Mouse (Mus musculus) neutrophil, adult 83 days (primary cell): ENCODE results near the gene Rogdi. TPM values are rescaled to one million over a fixed set of nuclear protein-coding genes. Genes with fewer than 3 reads are reported as not detected.

Experiments
- total RNA-seq, 2 experiments: library from RNA; stranded (reverse); gene quantifications; one replicate each; pipeline ENCODE4 v1.2.4; 2023

Gene Rogdi
- total RNA-seq, result 100 to 1,000 TPM; 243 to 295 TPM

DNA sequence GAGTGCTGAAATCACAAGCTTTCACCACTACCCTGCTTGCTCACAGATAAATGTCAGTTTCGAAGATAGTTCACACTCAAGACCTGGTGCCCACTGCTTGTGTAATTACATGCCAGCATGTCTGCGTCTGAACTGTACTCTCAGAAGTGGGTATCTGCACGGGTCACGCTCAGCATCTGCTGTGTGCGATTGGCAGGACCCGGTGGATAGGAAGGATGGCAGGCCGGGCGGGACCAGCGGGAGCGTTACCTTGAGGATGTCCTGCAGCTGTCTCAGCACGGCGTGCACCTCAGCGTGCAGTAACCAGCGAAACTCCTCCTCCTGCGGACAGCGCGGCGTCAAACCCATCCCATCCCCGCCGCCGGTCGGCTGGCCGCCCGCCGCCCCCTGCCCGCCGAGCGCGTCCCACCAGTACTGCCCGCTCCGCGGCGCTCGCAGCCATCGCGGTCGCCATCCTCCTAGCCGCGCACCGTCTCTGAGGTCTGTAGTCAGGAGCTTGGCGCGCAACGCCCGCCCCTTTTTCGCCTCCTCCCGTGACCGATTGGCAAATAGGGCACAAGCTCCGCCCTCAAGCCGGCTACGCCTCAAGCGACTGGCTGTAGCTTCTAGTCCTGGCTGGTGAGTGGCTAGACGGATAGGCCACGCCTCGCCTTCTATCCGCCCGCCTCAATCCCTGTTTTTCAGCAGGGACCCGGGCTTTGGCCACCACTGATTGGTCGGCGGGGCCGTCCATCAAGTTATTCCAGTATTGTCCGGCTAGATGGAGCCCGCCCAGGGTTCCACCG is at the start of gene Rogdi:
Rogdi (minus strand) TSS at position 500 of the 785 bp plus-strand sequence.

DNA sequence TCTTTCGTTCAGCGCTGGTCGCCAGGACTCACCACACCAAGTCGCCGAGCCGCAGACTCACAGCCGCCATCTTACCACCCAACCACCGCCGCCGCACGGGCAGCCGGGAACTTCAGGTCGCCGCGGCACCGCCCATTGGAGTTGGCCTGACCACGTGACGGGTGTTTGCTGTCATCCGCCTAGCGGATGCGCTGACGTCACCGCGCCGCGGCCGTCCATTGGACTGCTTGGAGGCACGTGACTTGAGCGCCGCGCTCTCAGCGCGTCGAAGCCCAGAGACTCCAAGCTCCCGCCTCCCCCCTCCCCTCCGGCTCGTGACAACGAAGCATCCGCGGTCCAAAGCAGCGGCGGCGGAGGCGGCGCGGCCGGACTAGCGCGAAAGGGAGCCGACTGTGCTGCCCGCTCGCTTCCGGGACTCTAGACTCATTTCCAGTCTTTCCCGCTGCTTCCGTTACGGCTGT is 36.5 kb upstream of the Rogdi start, which contains the start of the genes Glyr1 and Ubn1:
Glyr1 (minus strand) TSS at position 90 of the 461 bp plus-strand sequence.
Ubn1 (plus strand) TSS at position 284 of the 461 bp plus-strand sequence.

DNA sequence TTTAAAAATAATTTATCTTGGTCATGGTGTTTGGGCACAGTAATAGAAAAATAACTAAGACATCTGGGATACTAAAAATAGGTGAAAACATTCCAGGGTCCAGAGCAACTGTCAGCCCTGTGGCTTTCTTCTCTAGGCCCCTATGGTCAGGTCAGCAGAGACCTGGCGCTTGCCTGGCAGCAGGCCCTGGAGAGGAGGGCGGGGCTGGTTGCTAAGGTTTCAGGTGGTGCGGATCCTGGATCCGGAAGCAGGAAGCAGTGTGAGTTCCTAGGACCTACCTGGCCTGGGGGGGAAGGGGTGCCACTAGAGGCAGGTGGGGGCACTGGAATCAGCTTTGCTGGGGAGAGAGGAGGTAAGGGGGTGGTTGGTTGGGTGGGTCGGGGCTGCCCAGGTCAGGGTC is 6.3 kb downstream of the Rogdi start, which contains the start of gene Smim22:
Smim22 (plus strand) TSS at position 222 of the 400 bp plus-strand sequence.

DNA sequence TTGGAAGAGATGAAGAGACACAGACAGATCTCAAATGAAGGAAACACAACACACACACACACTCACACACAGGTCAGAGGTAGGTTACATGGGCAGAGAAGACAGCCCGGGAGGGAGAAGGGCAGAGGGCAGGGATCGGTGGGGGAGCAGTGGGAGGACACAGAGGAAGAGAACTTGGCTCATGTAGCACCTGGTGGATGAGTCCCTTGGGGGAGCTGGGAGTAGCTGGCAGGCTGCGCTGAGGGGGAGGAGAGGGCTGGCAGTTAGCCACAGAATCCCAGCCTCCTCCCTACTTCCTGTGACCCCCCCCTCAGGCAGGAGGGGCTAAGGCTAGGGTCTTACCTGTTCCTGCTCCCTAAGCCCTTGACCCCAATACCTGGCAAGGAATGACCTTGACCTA is 15.8 kb downstream of the Rogdi start, which contains the start of gene Sept12:
Sept12 (minus strand) TSS at position 300 of the 400 bp plus-strand sequence.

DNA sequence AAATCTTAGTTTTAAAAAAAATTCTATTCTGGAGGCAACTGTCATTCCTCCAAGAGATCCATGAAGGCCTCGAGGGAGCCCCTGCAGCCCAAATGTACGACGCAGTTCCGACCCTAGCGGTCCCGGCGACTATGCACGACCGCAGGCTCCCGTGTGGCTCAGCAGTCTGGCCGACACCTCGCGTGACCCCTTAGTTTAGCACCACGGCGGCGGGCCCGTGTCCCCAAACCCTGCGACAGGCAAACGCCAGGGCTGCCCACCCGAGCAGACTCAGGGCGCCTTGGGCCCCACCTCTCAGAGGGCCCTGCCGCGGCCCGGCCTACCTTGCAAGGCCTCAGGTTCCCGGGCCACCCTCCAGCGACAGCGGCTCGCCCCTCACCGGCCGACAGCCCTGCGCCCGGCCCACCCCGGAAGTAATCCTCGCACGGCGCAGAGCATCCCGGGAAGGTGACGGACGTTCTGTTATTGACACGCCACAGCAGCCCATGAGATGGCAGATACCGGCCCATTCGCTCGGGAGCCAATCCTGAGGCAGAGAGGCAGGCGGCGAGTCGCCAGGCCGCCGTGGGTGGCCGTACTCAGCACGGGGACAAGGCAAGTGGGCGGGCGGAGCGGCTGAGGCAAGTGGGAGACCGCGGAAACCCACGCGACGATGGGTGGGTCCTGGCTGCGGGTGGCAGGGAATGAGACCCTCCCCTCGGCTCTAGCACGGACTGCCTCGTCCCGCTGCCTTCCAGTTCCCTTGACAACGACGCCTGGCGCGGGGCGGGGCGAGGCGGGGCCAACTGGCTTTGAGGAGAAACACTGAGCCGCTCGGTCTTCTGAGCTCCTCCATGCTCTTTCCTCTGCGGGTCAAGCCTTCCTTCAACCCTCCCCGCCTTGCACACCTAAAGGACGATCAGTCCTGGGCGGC is 49.3 kb downstream of the Rogdi start, which contains the start of gene Anks3:
Anks3 (minus strand) TSS at position 409 of the 913 bp plus-strand sequence.

Other genes starting within 250 kb of the Rogdi start
- 10 to 100 TPM; 12.9 to 14.2 TPM for gene Cdip1, start 223.3 kb downstream of the Rogdi start, total RNA-seq
- gene 4930562C15Rik, start 178.1 kb downstream of the Rogdi start, total RNA-seq, result not detected
- gene Ubald1, start 133.2 kb downstream of the Rogdi start, total RNA-seq, result 10 to 100 TPM; 47.8 to 49.8 TPM
- gene Mgrn1, start 127.3 kb downstream of the Rogdi start, total RNA-seq, result 10 to 100 TPM; 55.9 to 58.3 TPM
- gene Nudt16l1, start 74.8 kb downstream of the Rogdi start, total RNA-seq, result 10 to 100 TPM; 27.4 to 28.9 TPM
- 10 to 100 TPM; 37.1 to 42.3 TPM for gene Anks3, start 49.3 kb downstream of the Rogdi start, total RNA-seq
- gene Sept12, start 15.7 kb downstream of the Rogdi start, total RNA-seq, result not detected
- gene Smim22, start 6.3 kb downstream of the Rogdi start, total RNA-seq, result not detected
- 100 to 1,000 TPM; 126 to 128 TPM for gene Glyr1, start 36.3 kb upstream of the Rogdi start, total RNA-seq
- gene Ubn1, start 36.5 kb upstream of the Rogdi start, total RNA-seq, result 10 to 100 TPM; 58.3 to 69.4 TPM
- gene Ppl, start 118.9 kb upstream of the Rogdi start, total RNA-seq, result under 1 TPM; 0.18 to 0.22 TPM
- gene Sec14l5, start 133.6 kb upstream of the Rogdi start, total RNA-seq, result not detected
- 10 to 100 TPM; 29.1 to 35.5 TPM for gene Nagpa, start 190.5 kb upstream of the Rogdi start, total RNA-seq
- not detected for gene AU021092, start 208.7 kb upstream of the Rogdi start, total RNA-seq
- gene Alg1, start 220.1 kb upstream of the Rogdi start, total RNA-seq, result 10 to 100 TPM; 15.7 to 16.2 TPM
- 1 to 10 TPM; 3.9 to 6.5 TPM for gene Eef2kmt, start 242.4 kb upstream of the Rogdi start, total RNA-seq